Mouse (Mus musculus): ENCODE results near the gene Tax1bp1.

- TF ChIP-seq EP300 (IDR thresholded peaks at IDR 0.05) (no peak), CTCF (IDR thresholded peaks at IDR 0.05) (no peak)
These were observed 21.1 kb downstream of the Tax1bp1 start for GRCm38 (mm10) chr6:52734630-52735029.
